Mouse (Mus musculus) layer of hippocampus, postnatal 25 days (tissue): Measurements from ENCODE around the gene Srl. TPM values are rescaled to one million over a fixed set of nuclear protein-coding genes. Genes with fewer than 3 reads are reported as not detected.

Source experiments
- DNase-seq, 2 experiments: peaks; one replicate each; pipeline ENCODE4 v3.0.0; 2022; ENCODE audit warnings: mixed read lengths in 2 of 2, low spot score in 1 of 2; ENCODE audit errors: extremely low spot score in 1 of 2
- total RNA-seq, 2 experiments: library from RNA; stranded (reverse); gene quantifications; 2 replicates each; pipeline ENCODE4 v1.2.3; 2021

The Srl gene
- total RNA-seq, 2 experiments from 2014 or later = 13.9 to 16.7 TPM

DNA sequence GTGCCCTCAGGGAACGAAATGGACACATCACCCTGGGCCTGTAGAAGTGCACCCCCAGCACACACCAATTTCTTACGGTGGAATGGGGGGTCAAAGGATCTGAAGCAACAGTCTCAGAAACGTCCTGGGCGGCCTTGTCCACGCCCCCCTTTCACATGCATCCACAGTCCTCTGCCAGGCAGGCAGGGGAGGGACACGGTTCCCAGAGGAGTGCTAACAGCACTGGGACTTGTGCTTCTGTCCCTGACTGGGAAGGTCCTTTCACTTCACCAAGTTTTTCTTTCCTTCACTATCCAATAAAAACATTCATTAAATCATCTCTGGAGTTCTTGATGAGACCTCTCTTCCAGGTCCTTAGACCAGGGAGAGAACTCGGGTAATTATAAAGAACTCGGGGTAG, 20.9 kb downstream of the Srl start:
- DNase-seq = no peak

DNA sequence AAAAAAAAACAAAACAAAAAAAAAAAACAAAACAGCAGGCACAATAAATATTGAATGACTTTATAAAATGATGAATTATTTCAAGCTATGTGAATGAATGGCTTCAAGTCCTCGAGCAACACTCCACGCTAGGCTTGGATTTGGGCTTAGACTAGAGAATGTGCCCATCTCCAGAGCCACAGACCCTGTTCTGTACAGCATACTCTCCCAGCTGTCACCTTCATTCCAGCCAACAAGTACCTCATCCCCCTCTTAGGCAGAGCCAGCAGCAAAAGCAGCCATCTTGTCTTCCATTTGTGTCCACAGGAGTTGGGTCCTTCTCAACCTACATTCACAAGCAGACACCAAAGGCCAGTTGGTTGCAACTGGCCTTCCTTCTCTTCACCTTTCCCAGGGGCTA, 21.8 kb downstream of the Srl start:
- DNase-seq = no peak

DNA sequence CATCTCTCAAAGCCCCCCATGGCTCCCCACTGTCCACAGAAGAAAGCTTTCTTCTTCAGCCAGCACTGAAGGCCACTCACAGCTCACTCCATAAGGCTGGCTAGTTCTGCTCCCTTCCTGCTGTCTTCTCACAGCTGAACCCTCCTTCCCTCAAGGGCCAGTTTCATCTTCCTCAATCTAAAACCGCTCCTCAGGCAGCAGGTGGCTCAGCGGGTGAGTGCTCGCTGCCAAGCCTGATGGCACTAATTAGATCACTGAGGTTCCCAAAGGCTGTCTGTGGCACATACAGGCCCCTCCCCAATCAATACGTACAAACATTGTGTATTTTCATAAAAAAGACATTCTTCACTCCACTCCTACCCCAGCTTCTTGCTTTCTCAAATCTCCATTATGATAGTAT, 22.5 kb downstream of the Srl start:
- no peak for DNase-seq

DNA sequence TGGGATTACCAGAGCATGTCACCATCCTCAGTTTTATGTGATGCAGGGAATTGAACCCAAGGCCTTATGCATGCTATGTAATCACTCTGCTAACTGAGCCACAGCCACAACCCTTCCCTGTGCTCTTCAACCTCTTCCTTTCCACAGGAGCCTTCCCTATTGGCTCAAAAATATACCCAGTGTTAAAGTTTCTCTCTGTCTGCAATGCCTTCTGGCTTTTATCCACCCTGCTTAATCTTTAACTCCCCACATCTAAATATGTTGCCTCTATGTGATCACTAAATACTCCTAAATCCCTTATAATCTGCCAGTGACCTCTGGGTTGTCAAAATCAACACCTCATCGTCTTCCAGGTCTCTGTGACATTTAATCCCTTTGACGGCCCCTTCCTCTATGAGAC, 23.7 kb downstream of the Srl start:
- DNase-seq = no peak

DNA sequence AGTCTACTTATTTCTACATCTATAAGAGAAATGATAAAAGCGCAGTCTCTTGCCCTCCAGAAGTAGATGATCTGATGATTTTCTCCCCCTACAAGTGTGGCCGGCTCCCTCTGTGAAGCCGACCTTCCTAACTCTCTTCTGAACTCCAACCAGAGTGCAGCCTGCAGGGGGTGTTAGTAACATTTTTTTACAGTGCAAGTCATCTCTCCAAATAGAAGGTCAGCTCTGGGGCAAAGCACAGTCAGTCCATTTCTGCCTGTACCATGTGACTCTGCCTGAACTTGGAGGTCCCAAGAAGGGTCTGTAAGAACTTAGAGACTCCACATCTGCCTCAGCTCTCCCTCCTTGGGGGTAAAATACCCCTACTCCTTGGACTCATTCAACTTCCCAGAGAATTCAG, 27.2 kb downstream of the Srl start:
- DNase-seq = no peak

DNA sequence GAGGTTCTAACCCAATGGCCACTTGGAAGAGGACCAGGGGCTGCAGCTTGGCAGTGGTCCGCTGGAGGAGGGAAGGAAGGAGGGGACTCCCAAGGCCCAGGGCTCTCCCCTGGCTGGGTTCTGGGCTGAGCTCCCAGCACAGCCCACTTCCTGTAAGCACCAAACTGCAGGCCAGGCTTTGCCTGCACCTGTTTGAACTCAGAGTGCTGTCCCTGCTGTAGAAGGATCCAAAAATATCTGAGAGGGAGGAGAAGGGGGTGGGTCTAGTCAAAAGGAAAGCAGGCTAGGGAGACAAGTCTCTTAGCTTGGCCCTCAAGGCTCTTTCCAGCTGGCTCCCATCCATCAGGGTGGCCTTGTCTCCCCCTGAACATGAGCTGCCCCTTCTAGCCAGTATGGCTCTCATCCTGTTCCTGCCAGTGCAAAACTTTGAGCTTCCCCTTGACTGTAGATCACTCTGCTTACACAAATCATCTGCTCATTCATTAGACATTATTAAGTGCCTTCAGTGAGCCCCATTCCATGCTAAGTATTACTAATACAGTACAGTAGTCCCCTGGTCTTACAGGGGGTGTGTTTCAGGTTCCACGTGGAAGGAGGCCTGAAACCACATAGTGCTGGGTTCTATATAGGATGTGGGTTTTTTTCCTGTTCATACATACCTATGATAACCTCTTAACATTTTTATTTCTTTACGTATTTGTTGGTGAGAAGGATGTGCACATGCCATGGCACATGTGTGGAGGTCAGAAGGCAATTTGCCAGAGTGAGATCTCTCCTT, 28.8 kb downstream of the Srl start:
- peak in 1 of 2 experiments; percentile 18 for DNase-seq

DNA sequence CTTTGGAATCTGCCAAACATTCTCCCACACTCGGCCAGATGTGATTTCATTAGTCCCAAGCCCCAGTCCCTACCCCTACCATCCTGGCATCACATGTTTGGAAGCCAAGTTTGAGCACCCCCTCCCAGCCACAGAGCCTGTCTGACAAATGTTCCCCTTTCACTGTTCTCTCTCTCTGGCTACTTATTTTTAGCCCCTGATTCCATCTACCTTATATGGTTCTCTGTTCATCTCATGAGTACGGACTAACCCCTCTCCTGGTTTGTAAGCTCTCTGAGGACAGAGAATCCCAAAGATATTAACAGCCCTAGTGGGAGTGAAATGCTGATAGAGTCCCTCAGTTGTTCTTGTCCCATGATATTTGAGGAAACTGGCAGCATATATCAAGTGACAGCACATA, 30.2 kb downstream of the Srl start:
- DNase-seq = no peak

DNA sequence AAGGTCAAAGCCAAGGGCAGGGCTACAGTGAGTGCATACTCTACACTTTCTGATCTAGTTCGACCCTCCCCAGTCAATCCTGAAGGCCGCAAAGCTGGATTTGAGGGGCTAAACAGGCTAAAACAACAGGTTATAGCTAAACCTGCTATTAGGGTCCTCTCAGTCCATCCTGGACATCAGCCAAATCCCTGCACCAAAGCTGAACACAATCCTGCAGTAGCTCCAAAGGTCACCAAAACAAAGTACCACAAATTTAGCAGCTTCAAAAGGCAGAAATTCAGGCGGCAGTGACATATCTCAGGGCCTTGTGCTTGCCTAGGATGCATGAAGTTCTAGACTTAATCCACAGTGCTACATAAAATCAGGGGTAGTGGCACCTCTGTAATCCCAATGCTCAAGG, 35.4 kb downstream of the Srl start:
- DNase-seq = no peak

DNA sequence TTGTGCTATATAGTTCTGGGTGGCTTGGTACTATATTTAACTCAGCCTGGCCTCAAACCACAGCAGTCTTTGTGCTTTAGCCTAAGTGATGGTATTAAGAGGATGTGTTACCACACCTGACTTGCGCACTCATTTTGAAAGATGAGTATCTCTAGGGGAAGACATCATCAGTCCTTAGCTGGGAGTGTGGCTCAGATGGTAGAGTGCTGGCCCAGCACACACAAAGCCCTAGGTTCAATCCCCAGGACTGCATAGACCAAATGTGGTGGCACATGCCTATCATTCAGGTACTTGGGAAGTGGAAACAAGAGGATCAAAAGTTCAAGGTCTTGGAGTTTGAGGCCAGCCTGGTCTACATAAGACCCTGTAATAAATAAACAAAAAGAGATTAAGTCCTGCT, 38.1 kb downstream of the Srl start:
- DNase-seq = no peak

DNA sequence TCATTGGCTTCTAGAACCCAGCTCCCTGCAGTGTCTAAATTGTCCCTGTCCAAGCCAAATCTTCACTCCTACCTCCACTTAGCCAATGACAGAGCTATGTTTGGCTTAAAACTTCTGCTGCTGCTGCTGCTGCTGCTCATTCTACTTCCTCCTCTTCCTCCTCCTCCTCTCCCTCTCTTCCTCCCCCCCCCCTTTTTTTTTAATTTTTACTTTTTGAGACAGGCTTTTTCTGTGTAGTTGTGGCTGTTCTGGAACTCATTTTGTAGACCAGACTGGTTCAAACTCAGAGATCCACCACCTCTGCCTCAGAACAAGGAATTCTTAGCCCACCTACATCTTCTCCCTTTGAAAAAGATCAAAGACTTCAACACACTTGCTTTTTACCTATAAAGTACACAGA, 39.0 kb downstream of the Srl start:
- no peak for DNase-seq

DNA sequence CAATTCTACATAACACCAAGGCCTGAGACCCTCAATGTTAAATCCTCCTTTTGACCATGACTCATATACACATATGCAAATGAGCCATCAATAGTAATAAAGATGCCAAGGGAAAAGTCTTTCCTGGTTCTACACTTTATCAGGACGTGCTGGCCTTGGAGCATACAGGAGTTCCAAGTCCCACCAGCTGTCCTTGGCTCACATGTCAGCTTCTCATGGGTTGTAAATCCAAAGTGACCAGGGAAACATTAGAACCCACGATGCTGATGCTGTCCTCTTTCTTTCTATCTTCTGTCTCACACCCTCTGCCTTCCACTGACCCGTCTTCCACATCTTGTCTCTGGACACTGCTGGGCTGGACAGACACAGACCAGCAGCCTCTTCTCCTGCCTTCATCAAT, 39.9 kb downstream of the Srl start:
- DNase-seq = no peak

DNA sequence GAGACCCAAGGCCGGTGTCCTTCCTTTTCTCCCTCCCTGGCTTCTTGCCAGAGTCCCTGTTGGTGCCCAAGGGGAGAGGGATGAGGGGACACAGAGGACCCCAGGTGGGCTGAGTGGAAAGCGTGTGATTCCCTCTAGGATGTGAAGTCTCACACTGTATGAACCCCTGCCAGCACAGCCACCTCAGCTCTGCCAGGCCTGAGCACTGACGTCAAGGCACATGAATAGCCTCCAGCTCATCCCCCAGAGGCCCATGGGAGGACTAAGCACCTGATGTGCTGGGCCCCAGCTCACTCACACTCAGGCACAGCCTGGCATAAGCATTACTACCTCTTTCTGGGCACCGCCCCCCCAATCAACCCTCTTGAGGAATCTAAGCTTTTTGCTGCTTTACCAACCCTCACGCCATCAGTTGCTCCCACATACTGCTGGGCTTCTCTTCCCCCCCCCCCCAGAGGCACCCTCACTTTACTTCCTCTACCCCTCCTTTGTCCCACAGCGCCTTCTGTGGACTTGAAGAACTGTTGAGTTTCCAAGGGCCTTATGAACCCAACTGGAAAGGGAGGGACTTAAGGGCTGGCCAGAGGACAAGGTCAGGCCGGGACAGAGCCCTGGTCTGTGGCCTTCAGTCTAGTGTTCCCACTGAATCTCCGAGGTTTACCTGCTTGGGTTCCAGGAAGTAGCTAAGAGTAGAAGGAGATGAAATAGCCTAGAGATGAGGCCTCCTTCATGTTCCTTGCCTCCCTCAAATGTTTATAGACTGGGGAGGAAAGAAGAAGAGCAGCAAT, 40.8 kb downstream of the Srl start:
- DNase-seq = no peak

DNA sequence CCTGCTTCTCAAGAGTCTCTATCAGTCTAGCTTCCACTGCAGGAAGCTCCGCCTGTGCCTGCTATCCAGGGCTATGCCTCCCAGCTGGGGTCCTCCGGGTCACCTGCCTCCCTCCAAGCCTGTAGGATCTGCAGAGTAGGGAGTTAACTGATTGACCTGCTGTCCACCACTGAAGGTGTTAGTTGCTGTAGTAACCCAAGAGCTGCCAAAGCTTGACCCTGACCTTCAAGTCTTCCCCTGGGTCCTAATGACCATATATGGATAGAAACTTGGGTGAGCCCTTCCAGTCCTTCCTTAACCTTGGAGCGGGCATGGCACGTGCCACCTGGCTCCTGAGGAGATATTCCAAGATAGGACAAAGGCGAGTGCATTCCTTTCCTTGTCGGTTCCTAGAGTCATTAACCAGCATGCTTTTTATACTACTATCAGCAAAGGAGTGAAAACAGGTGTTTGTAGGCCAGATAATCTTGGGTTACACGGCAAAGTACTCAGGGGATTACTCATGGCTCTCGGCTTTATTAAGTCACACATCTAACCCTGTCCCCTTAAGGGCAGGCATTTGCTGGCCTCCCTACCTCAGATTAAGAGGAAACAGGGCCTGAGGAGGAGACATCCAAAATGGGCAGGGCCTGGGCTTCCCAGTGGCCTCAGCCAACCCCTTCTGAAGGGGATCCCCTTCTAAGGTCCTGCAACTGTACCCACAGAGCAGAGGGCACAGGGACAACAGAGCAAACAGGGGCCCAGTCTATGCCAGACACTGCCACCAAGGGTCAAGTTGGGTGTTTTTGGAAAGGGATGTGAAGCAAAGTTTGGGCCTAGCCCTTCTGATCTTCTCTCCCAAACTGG, 43.6 kb downstream of the Srl start:
- no peak for DNase-seq

DNA sequence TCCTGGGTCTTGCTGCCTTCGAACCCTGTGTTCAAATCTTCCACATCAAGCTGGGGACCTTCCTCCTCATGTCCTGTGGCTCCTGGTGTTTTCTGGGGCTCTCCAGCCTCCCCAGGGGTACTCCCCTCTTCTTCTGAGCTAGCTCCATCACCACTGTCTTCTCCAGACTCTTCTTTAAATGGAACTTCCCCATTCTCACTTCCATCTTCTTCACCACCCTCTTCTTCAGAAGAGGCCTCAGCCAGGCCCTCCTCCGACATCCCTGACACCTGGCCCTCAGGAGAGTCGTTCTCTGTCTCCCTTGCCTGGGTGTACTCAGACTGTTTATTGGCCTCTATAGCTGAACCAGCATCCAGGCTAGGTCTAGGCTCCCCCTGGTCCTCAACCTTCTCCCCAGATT, 45.1 kb downstream of the Srl start:
- no peak for DNase-seq

DNA sequence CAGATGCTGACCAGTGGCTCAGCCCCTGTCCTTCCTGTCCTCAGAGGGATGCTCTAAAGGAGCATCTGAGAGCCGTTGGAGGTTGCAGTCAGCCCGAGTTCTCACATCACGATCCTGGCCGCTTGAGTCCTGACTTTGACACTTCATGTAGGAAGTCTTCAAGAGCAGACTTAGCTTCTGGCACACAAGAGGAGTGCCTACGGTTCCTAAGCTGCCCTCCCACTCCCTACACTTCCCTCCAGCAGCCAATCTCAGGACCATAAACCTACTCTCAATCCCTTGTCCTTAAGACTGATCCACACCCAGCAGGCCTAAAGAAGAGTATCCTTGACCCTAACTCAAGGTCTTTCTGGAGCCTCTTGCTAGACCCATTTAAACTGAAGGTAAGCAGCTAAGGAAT, 45.8 kb downstream of the Srl start:
- DNase-seq = no peak

DNA sequence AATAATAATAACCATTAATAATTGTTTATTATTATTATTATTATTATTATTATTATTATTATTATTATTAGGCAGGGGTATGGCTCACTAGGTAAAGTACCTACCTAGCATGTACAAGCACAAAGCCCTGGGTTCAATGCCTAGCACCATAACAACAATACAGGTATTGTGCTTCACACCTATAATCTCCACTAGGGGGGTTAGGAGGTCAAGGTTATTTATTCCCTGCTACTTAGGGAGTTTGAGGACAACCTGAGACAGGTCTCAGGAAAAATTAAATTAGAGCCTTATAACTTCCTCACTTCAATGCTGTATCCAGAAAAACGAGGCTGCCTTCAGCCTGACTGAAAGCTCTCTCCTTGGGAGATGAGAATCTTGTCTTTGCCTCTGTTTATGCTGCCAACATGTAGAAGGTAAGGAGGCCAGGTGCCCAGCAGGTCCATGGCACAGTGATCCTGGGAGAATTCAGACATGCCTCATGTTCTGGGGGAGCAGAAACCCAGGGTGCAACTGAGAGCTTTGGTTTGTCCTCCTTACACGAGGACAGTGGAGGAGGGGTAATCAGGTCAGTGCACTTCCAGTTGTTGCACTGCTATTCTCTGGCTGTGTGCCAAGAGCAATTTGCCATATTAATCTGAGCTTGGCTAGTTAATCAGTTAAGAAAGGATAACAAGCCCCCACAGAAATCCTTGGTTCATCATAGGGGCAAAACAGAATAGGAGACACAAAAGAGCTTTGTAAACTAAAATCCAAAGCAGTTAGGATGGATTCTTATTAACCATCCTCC, 48.6 kb downstream of the Srl start:
- DNase-seq = no peak

DNA sequence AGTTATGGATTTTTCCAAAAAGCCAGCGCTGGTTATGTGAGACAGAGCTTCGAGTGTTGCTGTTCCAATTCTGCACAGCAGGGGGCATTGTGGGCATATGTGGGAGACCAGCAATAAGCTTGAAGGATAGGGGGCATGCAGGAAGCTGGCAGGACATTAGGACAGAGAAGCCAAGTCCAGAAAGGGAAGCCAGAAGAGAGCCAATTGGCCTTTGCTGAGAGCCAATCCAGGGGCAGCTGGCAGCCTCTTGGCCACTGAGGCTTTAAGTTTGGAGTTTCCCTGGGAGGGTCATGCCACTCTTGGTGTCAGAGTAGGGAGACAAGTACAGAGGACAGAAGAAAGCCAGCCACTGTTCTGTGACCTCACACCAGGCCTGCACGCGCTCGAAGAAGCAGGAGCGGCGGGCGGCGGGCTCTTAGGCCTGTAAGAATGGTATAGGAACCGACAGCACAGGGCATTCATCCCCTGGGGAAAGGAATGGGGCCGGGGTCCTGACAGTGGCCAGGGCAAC, 52.4 kb downstream of the Srl start:
- peak; percentile 92 to 99 for DNase-seq

DNA sequence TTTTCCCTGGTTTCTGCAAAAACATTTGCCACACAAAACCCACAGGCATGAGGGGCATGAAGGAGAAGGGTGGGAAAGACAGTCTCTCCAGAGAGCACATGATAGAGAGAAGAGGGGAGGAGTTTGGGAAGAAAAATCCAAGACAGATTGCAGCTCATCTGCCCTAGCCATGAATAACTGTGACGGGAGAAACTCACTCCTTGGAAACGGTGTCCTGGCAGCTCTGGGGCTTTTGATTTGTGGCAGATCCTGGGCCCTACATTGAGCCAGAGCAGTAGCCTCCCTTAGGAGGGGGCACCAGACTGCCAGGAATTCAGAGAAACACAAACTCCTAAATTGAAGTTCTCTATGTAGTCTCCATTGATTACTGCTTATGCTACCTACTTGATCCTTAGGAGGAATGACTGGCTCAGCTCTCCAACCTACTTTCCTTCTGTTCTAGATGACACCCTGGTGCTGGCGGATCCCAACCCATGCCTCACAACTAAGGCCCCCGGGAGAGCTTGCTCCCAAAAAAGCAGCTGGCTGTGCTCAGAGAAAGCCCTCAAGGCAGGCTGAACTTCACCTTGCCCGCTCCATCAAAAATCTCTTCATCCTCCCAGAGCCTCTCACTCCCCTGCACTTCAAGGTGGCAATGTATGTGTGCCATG, 60.9 kb downstream of the Srl start:
- DNase-seq = no peak

DNA sequence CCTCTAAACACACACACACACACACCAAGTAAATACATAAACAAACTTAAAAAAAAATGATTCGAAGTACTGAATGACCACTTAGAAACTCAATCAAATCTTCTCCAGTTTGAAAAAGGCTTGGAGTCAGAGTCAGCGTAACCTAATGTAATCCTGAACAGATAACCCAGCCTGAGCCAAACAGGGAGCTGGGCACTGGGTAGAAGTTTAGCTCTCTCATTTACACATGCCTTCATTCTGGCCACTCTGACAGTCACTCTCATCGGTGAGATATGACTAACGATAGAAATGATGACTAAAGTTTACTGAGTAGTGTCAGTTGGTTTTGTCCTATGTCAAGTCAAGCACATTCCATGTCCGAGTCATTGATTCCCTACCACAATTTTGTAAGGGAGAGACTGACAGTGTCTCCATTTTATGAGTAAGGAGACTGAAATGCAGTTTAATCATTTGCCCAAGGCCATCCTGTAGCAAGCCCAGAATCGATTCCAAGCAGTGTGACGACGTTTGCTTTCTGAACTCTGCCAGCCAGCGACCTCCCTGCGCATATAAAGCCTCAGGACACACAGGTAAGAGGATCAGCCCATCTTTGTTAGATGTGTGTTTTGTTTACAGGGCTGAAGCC, 63.9 kb downstream of the Srl start:
- no peak for DNase-seq
